20 mouse cellular contexts compared by ENCODE assay signal in genomic region chr13:57788299-57788698, GRCm38 (mm10).
DNase-seq lines count a peak whose midpoint lies in the region; ATAC-seq and TF ChIP-seq lines count a peak whose summit lies in the region.
"Had no signal": no experiment of that assay in that cellular context is flagged by ENCODE, and none has a peak within 500 bp of the region (broad histone marks: within the 10 kb centered on the region; RNA-seq: fewer than 3 reads in every experiment).

No protein-coding gene starts in this region.

- TF ChIP-seq CTCF in kidney, adult 2 months (conservative IDR thresholded peaks at IDR 0.05; ENCODE audit: insufficient read depth, insufficient read length, low read depth, low read length): 0 out of 2 replicates have a peak, but pooled peaks have one; percentile 9
- TF ChIP-seq CTCF in midbrain, postnatal 0 days (IDR thresholded peaks at IDR 0.05): peak; percentile 55

- H3K27ac ChIP-seq in kidney, adult 2 months (ENCODE audit: insufficient read depth, low read depth, low read length): no peak overlapping the region
- no peak overlapping the region for H3K27ac ChIP-seq in midbrain, postnatal 0 days (ENCODE audit: low read depth, low read length)
- no peak overlapping the region for H3K27ac ChIP-seq in midbrain, embryonic 14.5 days (replicated peaks; ENCODE audit: low read depth, low read length)
- H3K27ac ChIP-seq: hindbrain, embryonic 15.5 days; liver, embryonic 13.5 days; midbrain, embryonic 13.5 days; neural tube, embryonic 15.5 days had no signal

- no peak overlapping the region for H3K9ac ChIP-seq in midbrain, postnatal 0 days (replicated peaks; ENCODE audit: low read length, poor library complexity, severe bottlenecking)
- H3K9ac ChIP-seq in midbrain, embryonic 14.5 days (replicated peaks; ENCODE audit: low read length): no peak overlapping the region
- H3K9ac ChIP-seq: hindbrain, embryonic 15.5 days; liver, embryonic 13.5 days; midbrain, embryonic 13.5 days; neural tube, embryonic 15.5 days had no signal

- no peaks in the 10 kb centered on the region for H3K9me3 ChIP-seq in midbrain, postnatal 0 days (ENCODE audit: low read length)
- H3K9me3 ChIP-seq in midbrain, embryonic 14.5 days (ENCODE audit: control insufficient read depth, low read length): peaks cover 2% of the 10 kb centered on the region; the same call in 1 of the 2 replicates
- H3K9me3 ChIP-seq: hindbrain, embryonic 15.5 days; liver, embryonic 13.5 days; neural tube, embryonic 15.5 days had no signal

- H3K4me1 ChIP-seq in kidney, adult 2 months (ENCODE audit: control insufficient read depth, insufficient read depth, low read length): no peaks in the 10 kb centered on the region
- peaks cover 3% of the 10 kb centered on the region; the same call in 1 of the 2 replicates for H3K4me1 ChIP-seq in midbrain, postnatal 0 days (ENCODE audit: insufficient read depth, low read length)
- peaks cover 14% of the 10 kb centered on the region for H3K4me1 ChIP-seq in midbrain, embryonic 14.5 days (ENCODE audit: control insufficient read depth, insufficient read depth, low read length)
- H3K4me1 ChIP-seq: liver, embryonic 13.5 days had no signal

- H3K4me2 ChIP-seq in midbrain, postnatal 0 days (ENCODE audit: low read depth, low read length, poor library complexity, severe bottlenecking): no peak overlapping the region
- no peak overlapping the region for H3K4me2 ChIP-seq in midbrain, embryonic 14.5 days (ENCODE audit: low read length)
- H3K4me2 ChIP-seq: hindbrain, embryonic 15.5 days; liver, embryonic 13.5 days; midbrain, embryonic 13.5 days; neural tube, embryonic 15.5 days had no signal

- 97% methylated on average over 4 of the region's 4 CpGs for WGBS in kidney, adult 2 months
- 95% methylated on average over 4 of the region's 4 CpGs for WGBS in midbrain, postnatal 0 days
- 96% methylated on average over 4 of the region's 4 CpGs for WGBS in midbrain, embryonic 14.5 days

- DNase-seq in kidney, adult 2 months: no peak
- no peak for DNase-seq in kidney, postnatal 36 days
- no peak for DNase-seq in midbrain, postnatal 0 days (ENCODE audit: low spot score)
- DNase-seq in midbrain, embryonic 14.5 days: no peak
- peak; percentile 23 for DNase-seq in ZHBTc4 (ENCODE audit: low read depth, low spot score)
- DNase-seq in neural tube, embryonic 10.5 days (ENCODE audit: extremely low spot score, low spot score): no peak
- DNase-seq in cerebellum, adult 18-20 months: no peak
- DNase-seq: cerebellum, adult 9-11 months; heart, postnatal 36 days; kidney, adult 11 months; kidney, postnatal 14 days; layer of hippocampus, adult 9-11 months; liver, embryonic 13.5 days; lung, postnatal 10 days; right cerebral cortex, postnatal 14 days had no signal

- TF ChIP-seq POLR2A in kidney, adult 2 months (IDR thresholded peaks at IDR 0.05; ENCODE audit: low read depth, low read length): no peak

- H3K36me3 ChIP-seq in kidney, adult 2 months (ENCODE audit: control insufficient read depth, insufficient read depth, low read length): no peaks in the 10 kb centered on the region
- no peaks in the 10 kb centered on the region for H3K36me3 ChIP-seq in midbrain, postnatal 0 days (ENCODE audit: insufficient read depth, low read length)
- H3K36me3 ChIP-seq in midbrain, embryonic 14.5 days (ENCODE audit: control insufficient read depth, insufficient read depth, low read length): no peaks in the 10 kb centered on the region
- H3K36me3 ChIP-seq: G1E; hindbrain, embryonic 15.5 days; liver, embryonic 13.5 days; midbrain, embryonic 13.5 days; neural tube, embryonic 15.5 days had no signal

- ATAC-seq in midbrain, postnatal 0 days (ENCODE audit: low FRiP score): no peak
- ATAC-seq in midbrain, embryonic 14.5 days (ENCODE audit: low FRiP score, low TSS enrichment): no peak
- ATAC-seq: midbrain, embryonic 13.5 days had no signal

- H3K4me3 ChIP-seq in kidney, adult 2 months (ENCODE audit: insufficient read depth, low read depth, low read length): no peak overlapping the region
- no peak overlapping the region for H3K4me3 ChIP-seq in midbrain, postnatal 0 days (ENCODE audit: low read depth, low read length)
- H3K4me3 ChIP-seq in midbrain, embryonic 14.5 days (replicated peaks; ENCODE audit: low read depth, low read length): no peak overlapping the region
- H3K4me3 ChIP-seq: hindbrain, embryonic 15.5 days; liver, embryonic 13.5 days; midbrain, embryonic 13.5 days; myocyte; neural tube, embryonic 15.5 days had no signal

- H3K27me3 ChIP-seq in kidney, adult 2 months (replicated peaks; ENCODE audit: control insufficient read depth, insufficient read depth, low read length): no peaks in the 10 kb centered on the region
- no peaks in the 10 kb centered on the region for H3K27me3 ChIP-seq in midbrain, postnatal 0 days (ENCODE audit: insufficient read depth, low read length)
- H3K27me3 ChIP-seq in midbrain, embryonic 14.5 days (ENCODE audit: control insufficient read depth, insufficient read depth, low read length): no peaks in the 10 kb centered on the region
- H3K27me3 ChIP-seq: hindbrain, embryonic 15.5 days; liver, embryonic 13.5 days; midbrain, embryonic 13.5 days; neural tube, embryonic 15.5 days had no signal
